Mouse (Mus musculus): ENCODE measurements around the gene Ahdc1. TPM values are rescaled to one million over a fixed set of nuclear protein-coding genes. Genes with fewer than 3 reads are reported as not detected.

Gene Ahdc1
- polyA plus RNA-seq (2012; rRNA removed) = 13.8 and 23.7 TPM in 2 replicates

GRCm38 (mm10) chr4:133011028-133011820, at the start of gene Ahdc1:
TSS of gene Ahdc1 (plus strand) at chr4:133011260.
- H3K27ac ChIP-seq (ENCODE audit: insufficient read depth, low read depth, low read length) = peak within 1 kb of the TSS; percentile 79
- H3K36me3 ChIP-seq (ENCODE audit: control insufficient read depth, insufficient read depth, low read length) = no peaks in the 10 kb centered on the region
- peaks cover 29% of the 10 kb centered on the region for H3K4me1 ChIP-seq (ENCODE audit: control insufficient read depth, insufficient read depth, insufficient read length, low read length)
- no peaks in the 10 kb centered on the region for H3K27me3 ChIP-seq (ENCODE audit: control insufficient read depth, insufficient read depth, low read length)
- peak within 1 kb of the TSS; percentile 84 for H3K4me3 ChIP-seq (ENCODE audit: low read depth, low read length)
- TF ChIP-seq POLR2A (IDR thresholded peaks at IDR 0.05; ENCODE audit: low read depth, low read length) (peak; percentile 64; the same call in 1 of the 2 replicates), CTCF (IDR thresholded peaks at IDR 0.05; ENCODE audit: extremely low read depth, insufficient read length, insufficient replicate concordance, low read depth, low read length) (no peak)
- 1% methylated on average over 64 of the region's 66 CpGs for WGBS

DNA sequence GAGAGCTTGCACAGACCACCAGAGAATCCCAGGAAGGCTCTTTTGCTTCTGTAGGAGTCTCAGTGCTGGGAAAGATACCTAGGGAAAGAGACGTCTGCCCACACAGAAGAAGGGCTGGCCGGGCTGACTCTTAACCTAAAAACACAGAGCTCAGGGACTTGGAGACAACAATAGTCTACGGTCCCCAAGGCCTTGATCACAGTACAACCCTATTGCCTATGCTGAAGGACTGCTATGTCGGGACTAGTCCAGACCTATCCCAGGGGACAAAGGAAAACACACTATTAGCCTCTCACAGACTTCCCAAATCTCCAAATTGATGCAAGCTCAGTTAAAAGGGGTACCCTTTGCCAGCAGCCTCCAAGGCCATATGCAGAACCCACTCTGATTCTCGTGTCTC, 49.2 kb upstream of the Ahdc1 start:
- Histone ChIP-seq H3K4me1 (ENCODE audit: control insufficient read depth, insufficient read depth, insufficient read length, low read length) (peaks cover 13% of the 10 kb centered on the region), H3K4me3 (ENCODE audit: low read depth, low read length) (no peak overlapping the region), H3K36me3 (ENCODE audit: control insufficient read depth, insufficient read depth, low read length) (no peaks in the 10 kb centered on the region), H3K27ac (ENCODE audit: insufficient read depth, low read depth, low read length) (no peak overlapping the region), H3K27me3 (ENCODE audit: control insufficient read depth, insufficient read depth, low read length) (no peaks in the 10 kb centered on the region)
- 85% methylated on average over 5 of the region's 5 CpGs for WGBS
- no peak for TF ChIP-seq POLR2A (IDR thresholded peaks at IDR 0.05; ENCODE audit: low read depth, low read length)
- no peak for TF ChIP-seq CTCF (IDR thresholded peaks at IDR 0.05; ENCODE audit: extremely low read depth, insufficient read length, insufficient replicate concordance, low read depth, low read length)

GRCm38 (mm10) chr4:132962628-132963027, 48.4 kb upstream of the Ahdc1 start:
- no peak overlapping the region for H3K27ac ChIP-seq (ENCODE audit: insufficient read depth, low read depth, low read length)
- no peaks in the 10 kb centered on the region for H3K36me3 ChIP-seq (ENCODE audit: control insufficient read depth, insufficient read depth, low read length)
- H3K4me3 ChIP-seq (ENCODE audit: low read depth, low read length) = no peak overlapping the region
- peaks cover 13% of the 10 kb centered on the region for H3K4me1 ChIP-seq (ENCODE audit: control insufficient read depth, insufficient read depth, insufficient read length, low read length)
- no peaks in the 10 kb centered on the region for H3K27me3 ChIP-seq (ENCODE audit: control insufficient read depth, insufficient read depth, low read length)
- TF ChIP-seq CTCF (IDR thresholded peaks at IDR 0.05; ENCODE audit: extremely low read depth, insufficient read length, insufficient replicate concordance, low read depth, low read length) (no peak), POLR2A (IDR thresholded peaks at IDR 0.05; ENCODE audit: low read depth, low read length) (no peak)
- WGBS = 85% methylated on average over 4 of the region's 4 CpGs

DNA sequence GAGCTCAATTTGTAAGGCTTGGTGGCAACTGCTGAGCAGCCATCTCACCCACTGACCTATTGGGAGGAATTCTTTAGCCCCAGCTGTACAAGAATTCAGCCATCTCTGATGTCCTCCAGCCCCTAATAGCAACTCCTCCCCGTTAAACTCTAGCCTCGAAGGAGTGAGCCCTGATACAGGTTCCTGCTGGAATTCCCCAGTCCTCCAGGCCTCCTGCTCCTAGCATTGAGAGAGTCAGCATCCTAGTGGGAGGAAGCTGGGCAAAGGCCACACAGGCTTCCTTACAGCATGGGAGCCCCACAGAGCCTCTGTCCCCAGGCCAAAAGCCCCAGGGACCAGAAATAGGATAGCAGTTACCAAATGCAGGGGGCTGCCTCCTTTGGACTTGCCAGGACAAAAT, 47.6 kb upstream of the Ahdc1 start:
- Histone ChIP-seq H3K36me3 (ENCODE audit: control insufficient read depth, insufficient read depth, low read length) (no peaks in the 10 kb centered on the region), H3K4me1 (ENCODE audit: control insufficient read depth, insufficient read depth, insufficient read length, low read length) (peaks cover 13% of the 10 kb centered on the region), H3K27ac (ENCODE audit: insufficient read depth, low read depth, low read length) (no peak overlapping the region), H3K4me3 (ENCODE audit: low read depth, low read length) (no peak overlapping the region), H3K27me3 (ENCODE audit: control insufficient read depth, insufficient read depth, low read length) (no peaks in the 10 kb centered on the region)
- 31% methylated on average over 2 of the region's 2 CpGs for WGBS
- TF ChIP-seq POLR2A (IDR thresholded peaks at IDR 0.05; ENCODE audit: low read depth, low read length) (no peak), CTCF (IDR thresholded peaks at IDR 0.05; ENCODE audit: extremely low read depth, insufficient read length, insufficient replicate concordance, low read depth, low read length) (no peak)

- Histone ChIP-seq H3K27ac (ENCODE audit: insufficient read depth, low read depth, low read length) (no peak overlapping the region), H3K4me3 (ENCODE audit: low read depth, low read length) (no peak overlapping the region), H3K4me1 (ENCODE audit: control insufficient read depth, insufficient read depth, insufficient read length, low read length) (peaks cover 13% of the 10 kb centered on the region), H3K36me3 (ENCODE audit: control insufficient read depth, insufficient read depth, low read length) (no peaks in the 10 kb centered on the region), H3K27me3 (ENCODE audit: control insufficient read depth, insufficient read depth, low read length) (no peaks in the 10 kb centered on the region)
- WGBS = 88% methylated on average over 3 of the region's 3 CpGs
- no peak for TF ChIP-seq CTCF (IDR thresholded peaks at IDR 0.05; ENCODE audit: extremely low read depth, insufficient read length, insufficient replicate concordance, low read depth, low read length)
- no peak for TF ChIP-seq POLR2A (IDR thresholded peaks at IDR 0.05; ENCODE audit: low read depth, low read length)
Observed at GRCm38 (mm10) chr4:132964064-132964463, 47.0 kb upstream of the Ahdc1 start.

- H3K4me1 ChIP-seq (ENCODE audit: control insufficient read depth, insufficient read depth, insufficient read length, low read length) = peaks cover 13% of the 10 kb centered on the region
- no peaks in the 10 kb centered on the region for H3K27me3 ChIP-seq (ENCODE audit: control insufficient read depth, insufficient read depth, low read length)
- 87% methylated on average over 5 of the region's 5 CpGs for WGBS
- TF ChIP-seq POLR2A (IDR thresholded peaks at IDR 0.05; ENCODE audit: low read depth, low read length) (no peak), CTCF (IDR thresholded peaks at IDR 0.05; ENCODE audit: extremely low read depth, insufficient read length, insufficient replicate concordance, low read depth, low read length) (no peak)
- no peaks in the 10 kb centered on the region for H3K36me3 ChIP-seq (ENCODE audit: control insufficient read depth, insufficient read depth, low read length)
- H3K27ac ChIP-seq (ENCODE audit: insufficient read depth, low read depth, low read length) = no peak overlapping the region
- no peak overlapping the region for H3K4me3 ChIP-seq (ENCODE audit: low read depth, low read length)
Observed at GRCm38 (mm10) chr4:132964473-132964872, 46.6 kb upstream of the Ahdc1 start.

DNA sequence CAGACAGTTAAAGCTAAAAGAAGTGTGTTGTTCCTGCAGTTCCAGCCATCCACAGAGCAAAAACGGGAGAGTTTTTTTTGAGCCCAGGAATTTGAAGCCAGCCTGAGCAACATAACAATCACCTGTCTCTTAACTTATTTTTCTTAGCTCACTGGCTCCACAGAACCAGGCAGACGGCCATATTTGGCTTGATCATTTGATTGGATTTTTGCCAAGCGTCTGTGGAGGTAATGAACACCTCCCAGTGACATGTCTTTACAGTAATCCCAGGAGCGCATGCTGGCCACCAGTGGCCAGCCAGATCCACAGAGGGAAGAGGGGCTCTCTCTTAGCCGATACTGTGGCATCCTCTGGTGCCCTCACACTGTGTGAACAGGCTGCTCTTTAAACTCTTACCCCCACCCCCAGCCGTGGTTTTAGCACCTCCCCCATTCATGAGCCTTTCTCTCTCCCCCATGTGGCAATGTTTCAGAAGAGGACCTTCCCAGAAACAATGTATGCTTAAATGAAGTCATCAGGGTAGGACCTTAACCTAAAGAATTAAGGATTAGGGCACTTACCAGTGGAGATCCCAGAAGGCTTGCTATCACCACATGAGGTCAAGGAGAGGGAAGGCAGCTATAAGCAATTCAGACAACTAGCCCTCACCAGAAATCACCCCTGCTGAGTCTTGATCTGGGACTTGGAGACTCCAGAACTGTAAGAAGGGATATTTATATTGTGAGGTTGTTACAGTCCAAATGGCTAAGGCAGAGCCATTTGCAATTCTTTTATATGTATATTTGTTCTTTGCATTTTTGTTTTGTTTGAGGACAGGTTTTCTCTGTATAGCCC, 42.7 kb upstream of the Ahdc1 start:
- Histone ChIP-seq H3K4me3 (ENCODE audit: low read depth, low read length) (no peak overlapping the region), H3K27me3 (ENCODE audit: control insufficient read depth, insufficient read depth, low read length) (no peaks in the 10 kb centered on the region), H3K36me3 (ENCODE audit: control insufficient read depth, insufficient read depth, low read length) (no peaks in the 10 kb centered on the region), H3K27ac (ENCODE audit: insufficient read depth, low read depth, low read length) (no peak overlapping the region), H3K4me1 (ENCODE audit: control insufficient read depth, insufficient read depth, insufficient read length, low read length) (peaks cover 4% of the 10 kb centered on the region; the same call in 1 of the 2 replicates)
- 39% methylated on average over 6 of the region's 6 CpGs for WGBS
- TF ChIP-seq CTCF (IDR thresholded peaks at IDR 0.05; ENCODE audit: extremely low read depth, insufficient read length, insufficient replicate concordance, low read depth, low read length) = no peak
- TF ChIP-seq POLR2A (IDR thresholded peaks at IDR 0.05; ENCODE audit: low read depth, low read length) = no peak
